Mouse (Mus musculus) hindbrain, embryonic 10.5 days (tissue): Measurements from ENCODE around the gene Npas1. TPM values are rescaled to one million over a fixed set of nuclear protein-coding genes. Genes with fewer than 3 reads are reported as not detected.
A peak's percentile ranks its signal among the peaks of the same experiment; 100 is the strongest.

Experiments
- DNase-seq: peaks from one replicate; pipeline ENCODE4 v3.0.0-alpha.2; 2017; ENCODE audit warnings: low spot score
- H3K27ac ChIP-seq: fragments of 300-500 bp; sonication (generic); 2 replicates; pipeline ENCODE4 v1.5.1; 2016; ENCODE audit warnings: mild to moderate bottlenecking, moderate library complexity
- H3K27me3 ChIP-seq: fragments of 300-500 bp; sonication (generic); 2 replicates; pipeline ENCODE4 v1.6.1; 2016; ENCODE audit warnings: mild to moderate bottlenecking; ENCODE audit not compliant: poor library complexity, insufficient read depth, severe bottlenecking
- H3K36me3 ChIP-seq: fragments of 300-500 bp; sonication (generic); 2 replicates; pipeline ENCODE4 v1.6.1; 2016; ENCODE audit warnings: mild to moderate bottlenecking, moderate library complexity
- H3K4me1 ChIP-seq: fragments of 300-500 bp; sonication (generic); replicated peaks from 2 replicates; pipeline ENCODE4 v1.6.1; 2016; ENCODE audit warnings: mild to moderate bottlenecking
- H3K4me3 ChIP-seq: fragments of 300-500 bp; sonication (generic); 2 replicates; pipeline ENCODE4 v1.5.1; 2016; ENCODE audit warnings: mild to moderate bottlenecking, moderate library complexity
- H3K9me3 ChIP-seq: fragments of 300-500 bp; sonication (generic); 2 replicates; pipeline ENCODE4 v1.6.1; 2016; ENCODE audit warnings: mild to moderate bottlenecking, moderate library complexity
- WGBS: fragments of 180-500 bp; shearing (Covaris S2); methylation state at CpG from one replicate; pipeline ENCODE4 v1.1.7; 2016; 5-methylcytosine and 5-hydroxymethylcytosine counted together
- polyA plus RNA-seq: library from polyadenylated mRNA; unstranded; fragments of >200 nt; fragmentation: Nextera tagmentation; extraction: Ambion mirVana; gene quantifications from 2 replicates; pipeline ENCODE4 v1.2.1, GENCODE M21; 2016

Gene Npas1
- polyA plus RNA-seq, 1 experiment from 2014 or later, result 0.63 TPM

GRCm38 (mm10) chr7:16491759-16492158 is 14.2 kb upstream of the Npas1 start:
- Histone ChIP-seq H3K27me3 (no peaks in the 10 kb centered on the region), H3K27ac (no peak overlapping the region), H3K4me3 (no peak overlapping the region), H3K4me1 (no peaks in the 10 kb centered on the region), H3K36me3 (peaks cover 18% of the 10 kb centered on the region), H3K9me3 (no peaks in the 10 kb centered on the region)
- peak; percentile 59 for DNase-seq
- WGBS, result 31% methylated on average over 3 of the region's 3 CpGs

- Histone ChIP-seq H3K4me3 (no peak overlapping the region), H3K9me3 (no peaks in the 10 kb centered on the region), H3K27ac (no peak overlapping the region), H3K36me3 (peaks cover under 1% of the 10 kb centered on the region; the same call in 1 of the 2 replicates), H3K27me3 (no peaks in the 10 kb centered on the region), H3K4me1 (no peaks in the 10 kb centered on the region)
- WGBS, result 85% methylated on average over 9 of the region's 9 CpGs
- DNase-seq, result no peak
These were observed 12.4 kb upstream of the Npas1 start for GRCm38 (mm10) chr7:16489948-16490347.

GRCm38 (mm10) chr7:16488816-16489215 is 11.3 kb upstream of the Npas1 start:
- no peak overlapping the region for H3K27ac ChIP-seq
- DNase-seq, result no peak
- no peaks in the 10 kb centered on the region for H3K27me3 ChIP-seq
- H3K4me1 ChIP-seq, result no peaks in the 10 kb centered on the region
- H3K9me3 ChIP-seq, result no peaks in the 10 kb centered on the region
- H3K4me3 ChIP-seq, result no peak overlapping the region
- no peaks in the 10 kb centered on the region for H3K36me3 ChIP-seq

GRCm38 (mm10) chr7:16476600-16476989 is 933 bp downstream of the Npas1 start:
- 2% methylated on average over 34 of the region's 34 CpGs for WGBS
- H3K4me1 ChIP-seq, result peaks cover 27% of the 10 kb centered on the region
- peak overlapping the region; percentile 46 for H3K4me3 ChIP-seq
- no peaks in the 10 kb centered on the region for H3K36me3 ChIP-seq
- peaks cover 62% of the 10 kb centered on the region for H3K27me3 ChIP-seq
- DNase-seq, result peak; percentile 28
- H3K27ac ChIP-seq, result no peak overlapping the region
- H3K9me3 ChIP-seq, result no peaks in the 10 kb centered on the region

GRCm38 (mm10) chr7:16475764-16476599 is 1.5 kb downstream of the Npas1 start:
- H3K9me3 ChIP-seq, result no peaks in the 10 kb centered on the region
- H3K27me3 ChIP-seq, result peaks cover 68% of the 10 kb centered on the region
- DNase-seq, result no peak
- H3K36me3 ChIP-seq, result no peaks in the 10 kb centered on the region
- 1% methylated on average over 59 of the region's 59 CpGs for WGBS
- peaks cover 27% of the 10 kb centered on the region for H3K4me1 ChIP-seq
- H3K27ac ChIP-seq, result no peak overlapping the region
- H3K4me3 ChIP-seq, result peak overlapping the region; percentile 46

- DNase-seq, result no peak
- no peak overlapping the region for H3K27ac ChIP-seq
- peaks cover 27% of the 10 kb centered on the region for H3K4me1 ChIP-seq
- no peaks in the 10 kb centered on the region for H3K9me3 ChIP-seq
- 3% methylated on average over 23 of the region's 23 CpGs for WGBS
- peaks cover 75% of the 10 kb centered on the region for H3K27me3 ChIP-seq
- H3K36me3 ChIP-seq, result no peaks in the 10 kb centered on the region
- peak overlapping the region; percentile 46; the same call in 1 of the 2 replicates for H3K4me3 ChIP-seq
These were observed 2.2 kb downstream of the Npas1 start for GRCm38 (mm10) chr7:16475321-16475720.

- Histone ChIP-seq H3K36me3 (no peaks in the 10 kb centered on the region), H3K9me3 (no peaks in the 10 kb centered on the region), H3K27ac (no peak overlapping the region), H3K4me3 (peak overlapping the region; percentile 40), H3K4me1 (peaks cover 27% of the 10 kb centered on the region), H3K27me3 (peaks cover 84% of the 10 kb centered on the region)
- DNase-seq, result peak; percentile 36
- WGBS, result 5% methylated on average over 33 of the region's 33 CpGs
These were observed 3.1 kb downstream of the Npas1 start for GRCm38 (mm10) chr7:16474445-16474844.

GRCm38 (mm10) chr7:16473847-16474246 is 3.7 kb downstream of the Npas1 start:
- Histone ChIP-seq H3K9me3 (no peaks in the 10 kb centered on the region), H3K27me3 (peaks cover 89% of the 10 kb centered on the region), H3K27ac (no peak overlapping the region), H3K4me3 (no peak overlapping the region), H3K36me3 (no peaks in the 10 kb centered on the region), H3K4me1 (peaks cover 27% of the 10 kb centered on the region)
- DNase-seq, result no peak
- WGBS, result 60% methylated on average over 8 of the region's 8 CpGs

- WGBS, result 7% methylated on average over 17 of the region's 17 CpGs
- H3K27ac ChIP-seq, result no peak overlapping the region
- no peaks in the 10 kb centered on the region for H3K36me3 ChIP-seq
- peaks cover 38% of the 10 kb centered on the region for H3K4me1 ChIP-seq
- H3K4me3 ChIP-seq, result no peak overlapping the region
- DNase-seq, result no peak
- no peaks in the 10 kb centered on the region for H3K9me3 ChIP-seq
- peaks cover 94% of the 10 kb centered on the region for H3K27me3 ChIP-seq
These were observed 5.3 kb downstream of the Npas1 start for GRCm38 (mm10) chr7:16472116-16472709.

- WGBS, result 40% methylated on average over 9 of the region's 9 CpGs
- Histone ChIP-seq H3K4me1 (peaks cover 35% of the 10 kb centered on the region), H3K4me3 (no peak overlapping the region), H3K27me3 (peaks cover 87% of the 10 kb centered on the region), H3K9me3 (no peaks in the 10 kb centered on the region), H3K36me3 (no peaks in the 10 kb centered on the region), H3K27ac (no peak overlapping the region)
- DNase-seq, result peak; percentile 33
These were observed 6.0 kb downstream of the Npas1 start for GRCm38 (mm10) chr7:16471549-16471948.

- no peak overlapping the region for H3K27ac ChIP-seq
- H3K4me1 ChIP-seq, result peaks cover 16% of the 10 kb centered on the region
- DNase-seq, result no peak
- no peaks in the 10 kb centered on the region for H3K9me3 ChIP-seq
- no peak overlapping the region for H3K4me3 ChIP-seq
- H3K27me3 ChIP-seq, result peaks cover 61% of the 10 kb centered on the region
- WGBS, result 39% methylated on average over 5 of the region's 5 CpGs
- no peaks in the 10 kb centered on the region for H3K36me3 ChIP-seq
These were observed 9.4 kb downstream of the Npas1 start for GRCm38 (mm10) chr7:16468115-16468514.

GRCm38 (mm10) chr7:16466565-16466964 is 11.0 kb downstream of the Npas1 start:
- 75% methylated on average over 4 of the region's 4 CpGs for WGBS
- Histone ChIP-seq H3K4me3 (no peak overlapping the region), H3K9me3 (no peaks in the 10 kb centered on the region), H3K36me3 (no peaks in the 10 kb centered on the region), H3K27ac (no peak overlapping the region), H3K4me1 (peaks cover 12% of the 10 kb centered on the region), H3K27me3 (peaks cover 59% of the 10 kb centered on the region)
- DNase-seq, result no peak

GRCm38 (mm10) chr7:16465568-16465967 is 12.0 kb downstream of the Npas1 start:
- Histone ChIP-seq H3K27me3 (peaks cover 58% of the 10 kb centered on the region), H3K4me1 (peaks cover 16% of the 10 kb centered on the region), H3K9me3 (no peaks in the 10 kb centered on the region), H3K4me3 (no peak overlapping the region), H3K27ac (no peak overlapping the region), H3K36me3 (no peaks in the 10 kb centered on the region)
- WGBS, result 86% methylated on average over 5 of the region's 5 CpGs
- no peak for DNase-seq
